Mouse (Mus musculus) large intestine, adult 2 months (tissue): ENCODE measurements at regions not wholly inside any gene's neighbourhood (a gene's known extent, or its start where the extent isn't known, plus 50 kb on each side); places are given as distances from the start of the nearest gene placed in this dataset.

ENCODE experiments used
- DNase-seq: peaks from one replicate; pipeline ENCODE4 v3.0.0-alpha.2; 2012; ENCODE audit warnings: low read depth, low spot score
- WGBS: fragments of 180-500 bp; shearing (Covaris S2); methylation state at CpG from one replicate; pipeline ENCODE4 v1.1.7; 2018; 5-methylcytosine and 5-hydroxymethylcytosine counted together

GRCm38 (mm10) chr15:5584381-5584780, 340.4 kb upstream of the Ptger4 start:
- no peak for DNase-seq
- WGBS = 68% methylated on average over 2 of the region's 2 CpGs

DNA sequence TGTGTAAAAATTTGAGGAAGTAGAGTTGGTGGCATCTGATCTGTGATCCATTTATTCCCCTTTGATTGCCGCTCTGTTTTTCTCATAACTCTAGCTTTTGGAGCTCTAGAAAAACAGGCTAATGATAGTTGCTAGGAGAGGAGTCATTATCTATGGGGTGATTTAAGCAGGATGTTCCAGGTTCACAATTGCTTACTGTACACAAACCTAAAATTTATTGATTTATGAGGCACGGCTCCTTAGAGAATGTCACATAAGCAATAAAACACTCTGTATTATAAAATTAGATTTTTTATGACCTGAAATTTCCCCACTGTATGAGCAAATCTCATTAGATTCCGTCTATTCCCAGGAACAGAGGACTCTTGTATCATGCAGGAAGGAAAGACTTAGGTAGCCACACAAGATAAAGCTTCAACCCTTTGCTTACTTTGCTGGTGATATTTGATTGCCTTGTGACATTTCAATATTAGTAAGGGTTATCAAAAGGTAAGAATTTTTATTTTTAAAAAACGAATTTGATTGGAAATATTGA, 360.8 kb upstream of the Ptger4 start:
- 22% methylated on average over 4 of the region's 4 CpGs for WGBS
- no peak for DNase-seq

DNA sequence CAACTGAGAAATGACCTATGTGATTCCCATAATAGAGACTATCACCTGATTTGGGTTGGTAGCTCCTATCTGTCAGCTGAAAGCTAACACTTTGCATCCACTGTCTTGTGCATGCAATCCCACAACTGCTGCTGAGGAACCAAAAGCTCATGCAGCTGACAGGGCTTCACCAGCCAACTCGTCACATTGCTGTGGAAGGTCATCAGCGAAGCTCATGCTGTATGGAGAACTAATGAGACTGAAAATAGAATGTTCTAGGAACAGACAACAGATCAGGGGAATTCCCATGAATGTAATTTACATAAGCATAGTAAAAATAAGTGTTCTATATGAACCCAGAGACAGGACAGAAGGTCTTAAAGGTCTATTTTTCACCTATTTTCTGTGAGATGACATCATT, 363.5 kb upstream of the Ptger4 start:
- 85% methylated on average over 2 of the region's 2 CpGs for WGBS
- DNase-seq = no peak

DNA sequence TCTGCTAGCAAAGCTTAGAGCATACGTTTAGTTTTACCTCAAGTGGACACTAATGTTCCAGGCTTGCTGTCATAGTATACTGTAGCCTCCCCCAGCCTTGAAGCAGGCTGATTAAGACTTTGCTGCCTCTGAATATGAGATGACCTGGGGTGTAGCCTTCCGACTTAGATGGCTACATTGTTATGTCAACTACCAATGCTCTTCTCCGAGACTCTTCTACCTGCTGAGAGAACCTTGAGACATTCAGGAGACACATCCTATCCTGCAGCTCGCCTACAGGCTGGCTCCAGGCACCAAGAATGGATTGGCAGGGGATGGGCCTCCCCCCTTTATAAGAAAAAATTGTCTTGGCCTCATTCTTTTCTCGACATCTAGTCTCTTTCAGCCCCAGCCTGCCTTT, 379.0 kb upstream of the Ptger4 start:
- 89% methylated on average over 5 of the region's 5 CpGs for WGBS

GRCm38 (mm10) chr15:5625367-5625766, 381.4 kb upstream of the Ptger4 start:
- 70% methylated on average over 2 of the region's 2 CpGs for WGBS
- no peak for DNase-seq

More for the DNA sequence above, 379.0 kb upstream of the Ptger4 start:
- DNase-seq = no peak

GRCm38 (mm10) chr15:5646673-5647072, 402.7 kb upstream of the Ptger4 start:
- 87% methylated on average over 1 of the region's 1 CpGs for WGBS
- DNase-seq = no peak

DNA sequence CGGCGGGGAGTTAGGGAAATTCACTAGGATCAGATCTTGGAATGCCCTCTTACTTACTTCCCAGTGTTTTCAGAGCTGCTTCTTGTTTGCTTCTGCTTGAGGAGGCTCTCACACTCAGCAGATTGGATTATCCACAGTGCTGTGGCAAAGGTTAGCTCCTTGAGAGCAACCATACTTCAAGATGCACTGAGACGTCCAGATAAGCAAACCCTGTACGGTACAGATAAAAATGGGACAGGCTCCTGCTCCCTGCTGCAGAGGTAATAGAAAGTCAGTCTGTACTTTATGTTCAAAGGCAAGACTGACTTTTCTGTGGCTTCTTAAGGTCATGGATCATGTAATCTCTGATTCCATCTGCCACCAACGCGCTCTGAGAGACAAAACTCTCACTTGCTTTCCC, 414.8 kb upstream of the Ptger4 start:
- no peak for DNase-seq
- 85% methylated on average over 6 of the region's 6 CpGs for WGBS

- DNase-seq = no peak
- 74% methylated on average over 3 of the region's 3 CpGs for WGBS
Observed at GRCm38 (mm10) chr15:5660819-5661218, 416.8 kb upstream of the Ptger4 start.

DNA sequence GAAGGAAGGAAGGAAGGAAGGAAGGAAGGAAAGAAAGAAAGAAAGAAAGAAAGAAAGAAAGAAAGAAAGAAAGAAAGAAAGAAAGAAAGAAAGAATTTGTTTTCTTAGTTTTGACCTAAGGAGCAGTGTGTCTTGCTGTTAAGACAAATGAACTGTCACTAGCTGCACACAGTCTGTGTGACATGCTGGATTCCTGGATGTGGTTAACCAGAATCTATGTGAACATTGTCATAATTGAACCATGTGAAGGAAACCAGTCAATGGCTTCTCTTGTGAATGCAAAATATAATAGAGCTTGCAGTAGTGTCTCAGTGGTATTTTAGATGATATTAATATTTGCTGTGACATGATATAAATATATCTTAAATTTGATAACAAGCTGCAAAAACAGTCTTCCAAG, 427.8 kb upstream of the Ptger4 start:
- DNase-seq = no peak

DNA sequence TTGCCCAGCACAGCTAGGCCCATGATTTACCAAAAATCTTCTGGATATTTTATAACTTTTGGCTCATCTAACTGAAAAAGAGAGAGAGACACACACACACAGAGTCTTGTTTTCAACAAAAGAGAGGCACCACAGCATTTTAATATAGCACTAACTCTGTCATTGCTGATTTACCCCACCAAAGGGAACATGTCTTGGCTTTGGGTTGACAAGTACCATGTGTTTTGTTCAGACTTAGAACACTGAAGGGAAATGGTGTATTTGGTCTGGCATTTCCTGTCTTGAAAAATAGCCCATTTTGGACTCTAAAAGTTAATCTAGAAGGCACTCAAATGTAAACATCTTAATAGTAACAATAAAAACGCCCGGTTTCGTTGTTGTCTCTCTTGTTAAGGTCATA, 432.7 kb upstream of the Ptger4 start:
- 46% methylated on average over 3 of the region's 3 CpGs for WGBS
- DNase-seq = no peak

DNA sequence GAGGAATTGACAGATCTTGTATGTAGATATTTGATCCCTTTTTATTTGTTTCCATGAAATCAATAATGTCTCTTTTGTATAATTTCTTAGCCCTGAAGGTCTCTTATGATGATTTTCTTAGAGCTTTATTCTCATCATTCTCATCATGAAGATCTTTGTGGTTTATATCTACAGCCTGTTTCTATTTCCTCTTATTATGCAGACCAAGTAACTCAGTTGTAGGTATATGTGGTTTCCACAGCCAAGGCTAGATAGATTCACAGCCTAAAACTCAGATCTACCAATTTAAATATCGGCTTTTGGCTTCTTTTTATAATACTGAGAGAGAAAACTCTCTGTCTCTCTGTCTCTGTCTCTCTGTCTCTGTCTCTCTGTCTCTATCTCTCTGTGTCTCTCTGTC, 449.8 kb upstream of the Ptger4 start:
- WGBS = 88% methylated on average over 1 of the region's 1 CpGs
- no peak for DNase-seq

- DNase-seq = no peak
- WGBS = 71% methylated on average over 3 of the region's 3 CpGs
Observed at GRCm38 (mm10) chr15:5695015-5695414, 451.0 kb upstream of the Ptger4 start.

DNA sequence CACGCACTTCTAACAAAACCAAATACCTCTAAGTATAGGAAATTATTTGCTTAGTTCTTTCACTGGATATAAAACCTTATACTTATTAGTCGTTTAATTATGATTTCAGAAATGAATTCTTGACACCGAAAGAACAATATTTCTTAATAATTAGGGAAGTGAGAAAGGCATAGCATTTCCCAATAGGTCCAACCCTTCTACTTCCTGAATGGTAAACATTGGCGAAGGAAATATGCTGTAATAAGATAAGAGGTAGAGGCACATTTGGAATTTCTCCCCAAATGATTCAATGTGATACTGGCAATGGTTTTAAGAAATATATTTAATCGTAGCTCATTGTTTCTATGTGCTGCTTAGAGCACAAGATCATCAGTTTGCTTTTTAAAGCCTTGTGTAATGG, 464.5 kb upstream of the Ptger4 start:
- no peak for DNase-seq

GRCm38 (mm10) chr15:5740658-5741057, 496.7 kb upstream of the Ptger4 start:
- 6% methylated on average over 1 of the region's 1 CpGs for WGBS

More for the DNA sequence above, 464.5 kb upstream of the Ptger4 start:
- WGBS = 80% methylated on average over 5 of the region's 5 CpGs

DNA sequence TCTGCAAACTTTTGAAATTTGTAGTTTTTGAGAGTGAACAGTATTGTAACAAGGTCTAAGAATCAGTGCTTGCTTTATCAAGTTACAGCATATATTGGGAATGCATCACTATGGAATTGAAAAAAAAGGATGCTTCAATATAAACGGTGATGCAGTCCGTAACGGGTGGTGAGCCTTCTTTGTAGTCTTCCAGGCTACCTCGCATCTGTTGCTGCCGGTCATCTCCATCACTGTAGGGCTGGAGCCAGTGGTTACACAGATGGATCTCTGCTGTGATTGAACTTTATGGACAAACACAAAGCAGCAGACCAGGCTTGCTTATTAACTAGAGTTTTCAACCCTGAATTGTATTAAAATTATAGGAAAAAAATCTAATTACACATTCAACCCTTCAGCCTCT, 499.9 kb upstream of the Ptger4 start:
- 94% methylated on average over 5 of the region's 5 CpGs for WGBS
- DNase-seq = no peak

More at GRCm38 (mm10) chr15:5740658-5741057, 496.7 kb upstream of the Ptger4 start:
- DNase-seq = peak; percentile 29

DNA sequence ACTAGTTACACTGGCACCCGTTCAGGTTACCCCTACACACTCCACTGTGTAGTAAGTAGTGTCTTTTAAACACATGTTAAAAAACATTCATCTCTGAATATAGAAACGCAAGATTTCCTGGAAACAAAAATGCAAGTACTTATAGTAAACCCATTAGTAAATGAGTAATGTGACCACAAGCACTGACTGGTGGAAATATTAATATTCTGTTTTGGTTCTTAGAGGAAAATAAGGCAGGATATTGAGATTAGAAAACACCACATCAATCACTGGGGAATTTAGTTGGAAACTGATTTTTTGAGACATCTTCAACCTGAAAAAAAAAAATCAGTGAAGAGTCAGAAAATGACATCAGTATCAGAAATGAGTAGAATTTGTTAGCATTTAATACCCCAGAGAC, 514.7 kb upstream of the Ptger4 start:
- 81% methylated on average over 2 of the region's 2 CpGs for WGBS

DNA sequence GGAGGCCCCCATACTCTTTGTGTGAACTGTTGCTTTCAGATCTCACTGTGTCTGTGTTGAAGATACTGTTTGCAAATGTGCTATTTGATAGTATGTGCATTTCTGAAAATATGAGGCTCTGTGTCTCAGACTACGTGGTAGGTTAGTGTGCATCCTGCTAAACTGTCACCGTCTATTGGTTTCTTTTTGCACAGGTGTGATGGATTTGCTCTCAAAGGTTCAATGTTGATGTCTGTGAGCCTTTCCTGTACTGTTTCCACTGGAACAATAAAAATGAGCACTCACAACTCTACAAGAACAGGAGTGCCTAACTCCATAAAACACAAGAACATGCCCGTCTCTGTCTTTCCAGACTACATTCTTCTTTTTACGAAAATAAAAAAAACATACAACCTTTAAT, 518.2 kb upstream of the Ptger4 start:
- 81% methylated on average over 4 of the region's 4 CpGs for WGBS
- DNase-seq = no peak

More for the DNA sequence above, 514.7 kb upstream of the Ptger4 start:
- no peak for DNase-seq

DNA sequence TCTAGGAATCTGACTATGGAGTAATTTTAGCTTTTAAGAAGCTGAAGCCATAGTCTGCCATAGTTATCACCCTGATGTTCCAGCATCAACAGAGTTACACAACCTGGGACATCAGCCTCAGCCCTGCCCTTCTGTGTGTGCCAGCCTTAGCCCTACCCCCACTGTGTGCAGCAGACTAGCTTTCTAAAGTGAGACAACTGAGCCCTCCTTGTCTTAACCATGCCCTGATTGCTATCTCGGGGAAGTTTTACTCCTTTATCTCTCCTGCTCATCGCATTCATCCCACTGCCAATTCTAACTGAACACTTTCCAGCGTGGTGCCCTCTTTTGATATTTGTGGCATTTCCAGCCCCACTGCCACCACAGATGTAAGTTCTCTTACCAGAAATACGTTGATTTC, 522.5 kb upstream of the Dab2 start:
- DNase-seq = no peak
- WGBS = 72% methylated on average over 4 of the region's 4 CpGs

- WGBS = 82% methylated on average over 3 of the region's 3 CpGs
- DNase-seq = no peak
Observed at GRCm38 (mm10) chr15:5799917-5800316, 499.7 kb upstream of the Dab2 start.

GRCm38 (mm10) chr15:5811154-5811732, 488.3 kb upstream of the Dab2 start:
- 60% methylated on average over 9 of the region's 9 CpGs for WGBS
- peak; percentile 29 for DNase-seq

GRCm38 (mm10) chr15:5811958-5812357, 487.6 kb upstream of the Dab2 start:
- 100% methylated on average over 1 of the region's 1 CpGs for WGBS
- no peak for DNase-seq
